Mouse (Mus musculus): ENCODE data around the gene Dync1i2.

DNA sequence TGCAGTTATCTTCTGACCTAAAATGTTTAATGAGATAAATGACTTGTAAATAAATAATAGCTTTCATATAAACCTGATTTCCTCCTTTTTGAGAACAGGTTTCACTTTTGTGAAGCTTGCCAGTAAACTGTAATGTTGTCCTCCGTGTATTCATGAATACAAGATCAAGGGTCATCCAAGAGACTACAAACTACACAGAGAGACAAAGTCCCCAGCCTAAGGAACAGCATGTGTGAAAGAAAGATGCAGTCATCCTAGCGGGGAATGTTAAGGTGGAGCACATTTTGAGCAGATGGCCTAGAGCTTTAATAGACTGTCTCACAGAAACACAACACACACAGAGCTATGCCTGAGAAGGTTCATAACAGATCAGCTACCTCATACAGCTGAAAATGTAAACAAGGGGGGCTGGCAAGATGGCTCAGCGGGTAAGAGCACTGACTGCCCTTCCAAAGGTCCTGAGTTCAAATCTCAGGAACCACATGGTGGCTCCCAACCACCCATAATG, 90.7 kb downstream of the Dync1i2 start:
- TF ChIP-seq CTCF (IDR thresholded peaks at IDR 0.05; ENCODE audit: insufficient read depth, low read depth, low read length) (no peak), POLR2A (IDR thresholded peaks at IDR 0.05; ENCODE audit: insufficient read depth, low read depth, low read length) (no peak)
